Mouse (Mus musculus): Measurements from ENCODE around the gene Tnip2.

The Tnip2 gene

DNA sequence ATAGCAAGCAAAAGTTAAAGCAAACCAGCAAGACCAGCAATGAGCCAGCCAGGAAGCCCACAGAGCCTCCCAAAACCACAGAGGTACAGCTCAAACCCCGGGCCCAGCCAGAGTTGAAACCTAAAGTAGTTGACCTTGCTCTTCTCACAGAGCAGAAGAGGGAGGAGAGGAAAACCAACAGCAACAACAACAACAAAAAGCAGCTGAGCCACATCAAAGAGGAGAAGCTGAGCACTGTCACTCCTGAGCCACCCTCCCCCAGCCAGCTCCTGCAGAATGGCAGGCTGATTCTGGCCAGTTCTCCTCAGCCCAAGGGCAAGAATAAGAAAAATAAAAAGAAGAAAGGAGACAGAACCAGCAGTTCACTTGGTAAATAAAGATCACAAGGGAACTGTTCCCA, 47.7 kb downstream of the Tnip2 start:
- in situ Hi-C loops (cut with MboI, MseI), result no loop called here

DNA sequence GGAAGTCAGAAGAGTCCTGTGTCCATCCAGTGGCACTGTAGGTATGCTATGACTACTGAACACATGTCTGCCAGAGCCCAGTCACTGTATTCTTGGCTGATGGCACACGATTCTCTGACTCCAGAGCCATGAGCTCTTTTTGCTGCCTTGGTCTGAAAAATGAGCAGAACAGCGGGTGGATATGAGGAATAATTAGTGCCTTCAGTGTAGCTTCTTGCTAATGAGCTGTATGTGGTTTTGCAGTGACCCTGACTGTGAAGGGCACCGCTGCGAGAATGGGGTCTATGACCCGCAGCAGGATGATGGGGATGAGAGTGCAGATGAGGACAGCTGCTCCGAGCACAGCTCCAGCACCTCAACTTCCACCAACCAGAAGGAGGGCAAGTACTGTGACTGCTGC, 52.0 kb downstream of the Tnip2 start:
- in situ Hi-C loops (cut with MboI, MseI), result no loop called here

DNA sequence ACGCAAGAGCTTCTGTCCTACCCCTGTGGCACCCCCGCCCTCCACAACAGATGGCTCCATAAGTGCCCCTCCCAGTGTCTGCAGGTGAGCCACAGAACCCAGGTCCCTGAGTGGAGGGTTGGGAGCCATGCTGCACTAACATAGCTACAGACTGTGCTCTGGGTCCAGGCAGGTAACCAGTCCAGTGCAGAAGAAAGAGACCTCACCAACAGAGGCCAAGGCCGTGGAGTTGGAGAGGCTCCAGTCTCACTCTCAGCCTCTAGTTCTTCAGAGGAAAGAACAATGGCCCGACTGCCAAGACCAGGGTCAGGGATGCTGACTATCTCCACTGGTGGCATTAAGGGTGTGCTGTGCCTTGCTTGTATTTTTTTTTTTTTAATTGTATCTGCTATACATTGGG, 52.5 kb downstream of the Tnip2 start:
- in situ Hi-C loops (cut with MboI, MseI), result no loop called here

DNA sequence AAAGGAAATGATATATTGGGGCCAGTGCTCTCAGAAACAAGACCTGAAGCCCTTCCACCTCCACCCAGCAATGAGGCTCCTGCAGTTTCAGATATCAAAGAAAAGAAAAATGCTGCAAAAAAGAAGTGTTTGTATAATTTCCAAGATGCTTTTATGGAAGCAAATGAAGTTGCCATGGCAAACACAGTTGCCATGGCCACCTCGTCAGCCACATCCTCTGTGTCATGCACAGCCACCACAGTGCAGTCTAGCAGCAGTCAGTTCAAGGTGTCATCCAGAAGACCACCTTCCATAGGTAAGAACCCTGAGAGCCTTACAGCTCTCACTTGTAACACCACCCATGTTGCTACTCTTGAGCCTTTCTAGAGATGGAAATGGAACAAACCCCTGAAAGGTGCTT, 54.8 kb downstream of the Tnip2 start:
- in situ Hi-C loops (cut with MboI, MseI), result no loop called here

DNA sequence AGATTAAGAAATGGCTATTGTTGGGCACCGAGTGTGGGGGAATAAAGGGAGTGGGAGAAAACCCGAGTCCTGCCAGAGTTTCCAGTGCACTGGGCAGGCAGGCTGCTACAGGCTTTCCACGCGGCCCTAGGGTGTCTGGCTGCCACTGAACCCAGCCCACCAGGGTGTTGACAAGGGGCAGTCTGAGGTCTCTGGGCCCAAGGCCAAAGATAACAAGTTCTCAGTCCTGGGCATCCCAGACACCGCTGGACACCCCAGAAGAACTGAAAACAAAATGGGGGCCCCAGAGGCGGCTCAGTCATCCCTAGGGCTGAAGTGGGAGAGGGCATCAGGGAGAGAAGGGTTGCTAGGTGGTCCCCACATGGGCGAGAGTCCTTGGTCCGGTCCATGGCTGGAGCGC, 67.6 kb downstream of the Tnip2 start:
- in situ Hi-C loops (cut with MboI, MseI), result loop anchor here (5.0 kb wide), 1 partner anchor 74 kb away; no protein-coding TSS in a partner anchor
